Mouse (Mus musculus) heart, embryonic 15.5 days (tissue): ENCODE measurements around the gene Grik4. TPM values are rescaled to one million over a fixed set of nuclear protein-coding genes. Genes with fewer than 3 reads are reported as not detected.
A peak's percentile ranks its signal among the peaks of the same experiment; 100 is the strongest.

Source experiments
- ATAC-seq: fragments of 200-750 bp; cut with Nextera tagmentation; replicated peaks from 2 replicates; pipeline ENCODE4 v1.8.0; 2017; ENCODE audit warnings: low read depth, moderate TSS enrichment; ENCODE audit not compliant: insufficient number of reproducible peaks, insufficient read depth, low FRiP score
- H3K27ac ChIP-seq: fragments of 300-500 bp; sonication (generic); 2 replicates; pipeline ENCODE4 v1.5.1; 2015; ENCODE audit warnings: mild to moderate bottlenecking, inconsistent platforms
- H3K27me3 ChIP-seq: fragments of 300-500 bp; sonication (generic); 2 replicates; pipeline ENCODE4 v1.6.1; 2015; ENCODE audit warnings: inconsistent platforms
- H3K36me3 ChIP-seq: fragments of 300-500 bp; sonication (generic); 2 replicates; pipeline ENCODE4 v1.6.1; 2015; ENCODE audit warnings: mild to moderate bottlenecking, inconsistent platforms
- H3K4me1 ChIP-seq: fragments of 300-500 bp; sonication (generic); replicated peaks from 2 replicates; pipeline ENCODE4 v1.6.1; 2015; ENCODE audit warnings: inconsistent platforms
- H3K4me2 ChIP-seq: fragments of 300-500 bp; sonication (generic); 2 replicates; pipeline ENCODE4 v1.6.1; 2015; ENCODE audit warnings: inconsistent platforms, mild to moderate bottlenecking, moderate library complexity
- H3K4me3 ChIP-seq: fragments of 300-500 bp; sonication (generic); 2 replicates; pipeline ENCODE4 v1.5.1; 2015; ENCODE audit warnings: mild to moderate bottlenecking, inconsistent platforms
- H3K9ac ChIP-seq: fragments of 300-500 bp; sonication (generic); 2 replicates; pipeline ENCODE4 v1.6.1; 2015; ENCODE audit warnings: mild to moderate bottlenecking, inconsistent platforms
- H3K9me3 ChIP-seq: fragments of 300-500 bp; sonication (generic); replicated peaks from 2 replicates; pipeline ENCODE4 v1.6.1; 2016; ENCODE audit warnings: inconsistent platforms
- WGBS: fragments of 180-500 bp; shearing (Covaris S2); methylation state at CpG from one replicate; pipeline ENCODE4 v1.1.7; 2015; ENCODE audit warnings: mixed read lengths; 5-methylcytosine and 5-hydroxymethylcytosine counted together
- microRNA-seq: library from miRNA; unstranded; fragments of <30 nt; microRNA quantifications from one replicate; pipeline ENCODE4, GENCODE M21; 2016
- polyA plus RNA-seq: library from polyadenylated mRNA; unstranded; fragments of >200 nt; fragmentation: Nextera tagmentation; extraction: Ambion mirVana; gene quantifications from 2 replicates; pipeline ENCODE4 v1.2.1, GENCODE M21; 2015

Gene Grik4
- polyA plus RNA-seq, 1 experiment from 2014 or later, result 0.21 TPM

DNA sequence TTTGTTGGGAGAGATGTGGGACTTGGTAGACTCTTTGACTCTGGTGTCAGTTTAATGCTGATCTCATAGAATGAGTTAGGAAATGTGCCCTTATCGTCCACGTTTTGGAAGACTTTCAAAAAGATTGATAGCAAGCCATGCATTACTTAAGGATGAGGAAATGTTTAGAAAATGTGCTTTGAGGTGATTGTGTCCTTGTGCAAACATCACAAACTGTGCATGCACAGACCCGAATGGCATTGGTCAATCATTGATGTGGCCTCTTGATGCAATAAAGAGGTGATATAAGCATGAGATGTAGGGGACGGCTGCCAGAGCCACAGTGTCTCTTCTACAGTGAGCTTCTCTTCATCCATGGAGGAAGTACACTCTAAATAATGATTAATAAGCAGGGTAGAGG, 457.4 kb downstream of the Grik4 start:
- Histone ChIP-seq H3K27ac (no peak overlapping the region), H3K4me2 (no peak overlapping the region), H3K36me3 (no peaks in the 10 kb centered on the region), H3K9ac (no peak overlapping the region), H3K27me3 (no peaks in the 10 kb centered on the region), H3K9me3 (no peaks in the 10 kb centered on the region), H3K4me3 (no peak overlapping the region), H3K4me1 (no peaks in the 10 kb centered on the region)
- ATAC-seq, result no peak
- WGBS, result 50% methylated on average over 4 of the region's 4 CpGs

DNA sequence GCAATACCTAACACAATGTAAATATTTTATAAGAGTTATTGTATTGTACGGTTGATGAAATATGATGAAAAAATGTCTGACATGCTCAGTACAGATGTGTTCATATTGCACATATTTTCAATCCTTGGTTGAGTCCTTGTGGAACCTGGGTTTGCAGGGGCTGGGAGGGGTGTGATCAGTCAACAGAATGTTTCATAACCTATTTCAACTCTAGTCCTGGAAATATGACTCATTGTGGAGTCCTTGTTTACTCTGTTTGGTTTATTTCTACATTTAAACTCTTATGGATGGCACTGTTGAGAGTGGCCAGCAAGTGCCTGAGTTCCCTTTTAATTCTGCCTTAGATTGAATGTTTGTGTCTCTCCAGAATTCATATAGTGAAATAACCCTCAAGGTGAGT, 459.6 kb downstream of the Grik4 start:
- WGBS, result 83% methylated on average over 1 of the region's 1 CpGs
- ATAC-seq, result no peak
- Histone ChIP-seq H3K36me3 (no peaks in the 10 kb centered on the region), H3K9ac (no peak overlapping the region), H3K4me1 (no peaks in the 10 kb centered on the region), H3K9me3 (no peaks in the 10 kb centered on the region), H3K27ac (no peak overlapping the region), H3K4me2 (no peak overlapping the region), H3K4me3 (no peak overlapping the region), H3K27me3 (no peaks in the 10 kb centered on the region)

DNA sequence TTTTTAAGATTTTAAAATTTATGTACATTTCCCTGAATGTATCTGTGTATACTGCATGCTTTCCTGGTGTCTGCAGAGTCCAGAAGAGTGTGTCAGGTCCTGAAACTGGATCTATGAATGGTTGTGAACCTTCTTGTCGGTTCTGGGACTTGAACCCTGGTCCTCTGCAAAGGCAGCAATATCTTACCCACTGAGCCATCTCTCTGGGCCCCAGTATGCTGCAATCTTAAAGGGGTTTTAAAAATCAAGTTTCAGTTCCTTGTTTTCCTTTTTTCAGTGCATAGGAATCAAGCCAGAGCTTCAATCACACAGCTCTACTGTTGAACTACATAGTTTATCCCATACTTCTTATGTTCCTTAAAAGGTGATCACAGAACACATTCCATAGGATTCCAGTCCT, 461.3 kb downstream of the Grik4 start:
- Histone ChIP-seq H3K36me3 (no peaks in the 10 kb centered on the region), H3K9ac (no peak overlapping the region), H3K27ac (no peak overlapping the region), H3K4me3 (no peak overlapping the region), H3K27me3 (no peaks in the 10 kb centered on the region), H3K4me1 (no peaks in the 10 kb centered on the region), H3K9me3 (no peaks in the 10 kb centered on the region), H3K4me2 (no peak overlapping the region)
- ATAC-seq, result no peak
- 76% methylated on average over 1 of the region's 1 CpGs for WGBS

DNA sequence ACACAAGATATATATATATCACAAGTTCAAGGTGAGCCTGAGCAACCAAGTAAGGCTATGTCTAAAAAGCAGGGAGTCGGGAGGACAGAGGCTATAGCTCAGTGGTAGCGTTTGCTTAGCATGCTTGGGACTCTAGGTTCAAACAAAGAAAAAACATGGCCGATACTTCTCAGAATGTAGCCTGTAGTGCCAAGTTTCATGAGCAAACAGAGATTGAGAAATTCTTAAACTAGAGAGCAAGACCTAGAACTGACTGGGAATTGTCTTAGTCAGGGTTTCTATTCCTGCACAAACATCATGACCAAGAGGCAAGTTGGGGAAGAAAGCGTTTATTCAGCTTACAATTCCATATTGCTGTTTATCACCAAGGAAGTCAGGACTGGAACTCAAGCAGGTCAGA, 468.1 kb downstream of the Grik4 start:
- H3K9ac ChIP-seq, result no peak overlapping the region
- no peak overlapping the region for H3K4me2 ChIP-seq
- H3K4me3 ChIP-seq, result no peak overlapping the region
- no peaks in the 10 kb centered on the region for H3K36me3 ChIP-seq
- peaks cover 26% of the 10 kb centered on the region for H3K27me3 ChIP-seq
- no peak for ATAC-seq
- WGBS, result 78% methylated on average over 4 of the region's 4 CpGs
- no peaks in the 10 kb centered on the region for H3K9me3 ChIP-seq
- no peak overlapping the region for H3K27ac ChIP-seq
- peaks cover 7% of the 10 kb centered on the region for H3K4me1 ChIP-seq

DNA sequence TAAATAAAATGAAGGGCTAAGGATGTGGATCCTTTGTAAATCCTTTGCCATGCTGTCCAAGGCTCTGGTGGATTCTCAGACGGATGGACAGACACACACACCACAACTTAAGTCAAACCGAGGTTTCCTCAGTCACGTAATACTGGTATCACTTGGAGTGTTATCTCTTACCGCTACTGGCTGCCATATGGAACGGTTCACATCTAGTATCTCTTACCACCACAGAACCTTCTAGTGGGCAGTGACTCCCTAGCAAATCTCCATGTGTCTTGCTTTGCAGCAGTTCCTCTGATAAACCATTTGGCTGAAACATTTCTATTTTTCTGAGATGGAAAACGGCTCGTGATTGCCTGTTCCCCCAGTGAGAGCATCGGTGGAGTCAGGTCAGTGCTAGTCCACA, 470.0 kb downstream of the Grik4 start:
- WGBS, result 48% methylated on average over 8 of the region's 8 CpGs
- no peak overlapping the region for H3K4me2 ChIP-seq
- no peak overlapping the region for H3K9ac ChIP-seq
- H3K36me3 ChIP-seq, result no peaks in the 10 kb centered on the region
- no peak overlapping the region for H3K4me3 ChIP-seq
- H3K27me3 ChIP-seq, result peaks cover 26% of the 10 kb centered on the region
- H3K27ac ChIP-seq, result no peak overlapping the region
- H3K4me1 ChIP-seq, result peaks cover 13% of the 10 kb centered on the region
- ATAC-seq, result no peak
- H3K9me3 ChIP-seq, result no peaks in the 10 kb centered on the region

DNA sequence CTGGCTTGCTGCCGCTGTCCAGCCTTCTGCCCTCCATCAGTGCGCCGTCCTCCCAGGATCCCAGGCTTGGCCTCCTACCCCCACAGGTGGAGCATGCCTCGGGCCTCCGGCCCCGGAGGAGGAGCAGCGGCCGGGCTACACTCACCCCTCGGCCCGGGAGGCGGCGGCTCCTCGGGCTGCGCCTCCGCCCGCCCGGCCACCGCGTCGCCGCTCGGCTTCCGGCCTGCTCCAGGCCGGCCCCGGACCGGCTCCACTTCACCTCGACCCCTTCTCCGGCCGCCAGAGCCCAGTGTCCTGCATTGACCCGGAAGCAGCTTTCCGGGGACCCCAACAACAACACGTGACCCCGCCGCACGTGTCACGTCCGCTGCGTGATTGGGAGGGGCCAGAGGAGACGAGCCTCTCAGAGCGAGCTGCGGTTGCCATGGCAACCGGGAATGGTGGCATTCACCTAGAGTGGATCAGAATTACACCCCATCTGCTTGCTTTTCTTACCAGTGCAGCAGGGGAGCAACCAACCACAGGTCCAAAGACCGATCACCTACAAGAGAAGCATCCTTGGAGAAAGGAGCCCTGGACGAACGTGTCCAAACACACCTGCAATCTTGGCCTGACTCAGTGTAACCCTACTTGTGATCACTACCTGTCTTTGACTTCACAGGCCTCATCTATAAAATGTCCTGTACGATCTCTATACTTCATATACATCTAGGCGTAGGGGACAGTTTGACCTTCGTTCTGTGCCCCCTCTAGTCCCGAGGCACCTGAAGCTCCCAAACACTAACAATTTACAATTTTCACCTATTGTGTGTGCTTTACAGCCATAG, 472.2 kb downstream of the Grik4 start:
- Histone ChIP-seq H3K27me3 (peaks cover 28% of the 10 kb centered on the region), H3K9ac (peak overlapping the region; percentile 68), H3K4me2 (peak overlapping the region; percentile 90), H3K27ac (peak overlapping the region; percentile 48), H3K36me3 (no peaks in the 10 kb centered on the region), H3K4me1 (peaks cover 13% of the 10 kb centered on the region), H3K4me3 (peak overlapping the region; percentile 70), H3K9me3 (no peaks in the 10 kb centered on the region)
- ATAC-seq, result peak; percentile 77
- 7% methylated on average over 49 of the region's 49 CpGs for WGBS

DNA sequence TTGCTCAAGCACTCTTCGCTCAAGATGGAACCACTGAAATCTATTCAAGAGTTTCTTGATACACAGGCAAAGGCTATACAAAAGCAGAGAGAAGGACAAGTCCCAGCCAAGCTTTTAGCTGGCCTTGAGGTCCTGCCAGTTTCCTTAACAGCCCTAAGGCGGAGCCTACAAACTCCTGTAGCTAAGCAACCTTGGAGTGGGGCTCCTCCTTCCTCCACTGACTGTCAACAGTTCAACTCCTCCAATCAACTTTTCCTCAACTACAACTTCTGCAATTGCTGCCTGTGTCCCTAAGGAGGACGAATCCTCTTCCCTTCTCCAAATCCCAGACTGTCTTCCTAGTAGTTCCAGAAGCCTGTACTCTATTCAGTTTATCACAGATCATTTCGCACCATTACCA, 473.1 kb downstream of the Grik4 start:
- Histone ChIP-seq H3K9ac (peak overlapping the region; percentile 68), H3K27ac (peak overlapping the region; percentile 48), H3K27me3 (peaks cover 28% of the 10 kb centered on the region), H3K4me1 (peaks cover 13% of the 10 kb centered on the region), H3K36me3 (no peaks in the 10 kb centered on the region), H3K4me2 (peak overlapping the region; percentile 90), H3K4me3 (peak overlapping the region; percentile 70), H3K9me3 (no peaks in the 10 kb centered on the region)
- ATAC-seq, result peak; percentile 25; the same call in 1 of the 2 replicates
- 49% methylated on average over 4 of the region's 4 CpGs for WGBS

DNA sequence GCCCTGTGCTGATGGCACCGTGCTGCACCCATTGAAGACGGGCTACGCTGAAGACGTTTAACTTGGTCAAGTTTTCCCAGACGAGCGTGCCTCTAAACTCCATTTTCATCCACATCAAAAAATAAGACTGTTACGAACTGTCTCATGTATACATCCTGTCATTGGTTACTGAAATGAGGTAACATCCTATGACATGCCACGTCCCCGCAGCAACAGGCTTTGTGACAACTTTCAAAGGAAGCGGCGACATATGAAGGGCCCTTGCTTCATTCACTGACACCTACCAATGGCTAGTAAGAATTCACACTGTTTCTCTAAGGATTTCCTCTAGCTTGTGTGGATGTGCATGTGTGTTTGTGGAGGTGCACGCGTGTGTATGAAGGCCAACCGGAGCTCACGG, 475.0 kb downstream of the Grik4 start:
- Histone ChIP-seq H3K4me2 (no peak overlapping the region), H3K9me3 (no peaks in the 10 kb centered on the region), H3K4me3 (no peak overlapping the region), H3K27me3 (peaks cover 24% of the 10 kb centered on the region), H3K27ac (no peak overlapping the region), H3K36me3 (no peaks in the 10 kb centered on the region), H3K4me1 (peaks cover 13% of the 10 kb centered on the region), H3K9ac (no peak overlapping the region)
- ATAC-seq, result no peak
- WGBS, result 92% methylated on average over 15 of the region's 15 CpGs

DNA sequence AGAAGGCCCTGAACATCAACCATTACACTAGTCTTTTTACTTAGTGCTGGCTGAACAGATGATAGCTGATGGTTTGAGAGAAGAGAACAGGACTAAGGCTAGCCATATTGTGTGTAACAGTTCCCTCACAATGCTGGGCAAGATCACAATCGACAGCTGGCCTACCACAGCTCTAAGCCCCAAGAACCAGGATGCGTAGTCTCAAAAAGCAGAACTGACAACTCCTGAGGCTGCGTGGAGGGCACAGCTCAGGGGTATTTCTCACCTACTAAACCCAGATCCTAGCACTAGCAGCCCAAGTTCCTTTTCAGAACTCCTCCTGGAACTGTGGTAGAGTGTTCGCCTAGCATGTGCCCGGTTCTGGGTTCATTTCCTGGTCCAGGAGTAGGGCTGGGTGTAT, 475.9 kb downstream of the Grik4 start:
- WGBS, result 86% methylated on average over 5 of the region's 5 CpGs
- H3K27ac ChIP-seq, result no peak overlapping the region
- no peaks in the 10 kb centered on the region for H3K9me3 ChIP-seq
- H3K4me2 ChIP-seq, result no peak overlapping the region
- no peak overlapping the region for H3K4me3 ChIP-seq
- H3K4me1 ChIP-seq, result peaks cover 17% of the 10 kb centered on the region
- H3K9ac ChIP-seq, result no peak overlapping the region
- H3K27me3 ChIP-seq, result peaks cover 17% of the 10 kb centered on the region; the same call in 1 of the 2 replicates
- ATAC-seq, result no peak
- no peaks in the 10 kb centered on the region for H3K36me3 ChIP-seq

Small RNA genes lying within 50 kb of the gene (microRNA-seq; reads per million reads assigned to microRNA genes)
- not detected for gene Gm27509

Other genes with a start within 250 kb of the Grik4 start
- gene Arhgef12, start 162.7 kb upstream of the Grik4 start, polyA plus RNA-seq, result 11.0 and 11.3 TPM in 2 replicates
- gene Tmem136, start 172.1 kb upstream of the Grik4 start, polyA plus RNA-seq, result 10.2 and 11.8 TPM in 2 replicates